Mouse (Mus musculus): Measurements from ENCODE around the gene Elk4.

- TF ChIP-seq EP300 (IDR thresholded peaks at IDR 0.05; ENCODE audit: low read depth): no peak
- no peak for TF ChIP-seq CTCF (IDR thresholded peaks at IDR 0.05; ENCODE audit: low read depth)
Observed at GRCm38 (mm10) chr1:132004574-132005180, 2.7 kb upstream of the Elk4 start.

Measured in liver, embryonic 14.5 days (tissue).